Mouse (Mus musculus) bone marrow macrophage, adult 2 months (primary cell): ENCODE results near the gene Fam53a.

Experiments
- CTCF ChIP-seq: IDR thresholded peaks from 2 replicates; pipeline ENCODE4 v1.5.1; 2012; ENCODE audit warnings: low read depth, mild to moderate bottlenecking, low read length, moderate library complexity
- POLR2A ChIP-seq: IDR thresholded peaks from 2 replicates; pipeline ENCODE4 v1.6.1; 2012; ENCODE audit warnings: mild to moderate bottlenecking, low read depth, low read length, borderline replicate concordance

GRCm38 (mm10) chr5:33637606-33638350 lies 8.3 kb upstream of the Fam53a start:
- no peak for TF ChIP-seq CTCF
- TF ChIP-seq POLR2A, result no peak
